Mouse (Mus musculus): ENCODE measurements around the gene Rgs2.

Rgs2 gene

GRCm38 (mm10) chr1:144003904-144004740 lies at the start of gene Rgs2:
Gene Rgs2 (minus strand): TSS chr1:144004161.
- DNase-seq (ENCODE audit: low spot score) = peak; percentile 93

GRCm38 (mm10) chr1:144053401-144053800 lies 49.4 kb upstream of the Rgs2 start:
- no peak for DNase-seq (ENCODE audit: low spot score)

DNA sequence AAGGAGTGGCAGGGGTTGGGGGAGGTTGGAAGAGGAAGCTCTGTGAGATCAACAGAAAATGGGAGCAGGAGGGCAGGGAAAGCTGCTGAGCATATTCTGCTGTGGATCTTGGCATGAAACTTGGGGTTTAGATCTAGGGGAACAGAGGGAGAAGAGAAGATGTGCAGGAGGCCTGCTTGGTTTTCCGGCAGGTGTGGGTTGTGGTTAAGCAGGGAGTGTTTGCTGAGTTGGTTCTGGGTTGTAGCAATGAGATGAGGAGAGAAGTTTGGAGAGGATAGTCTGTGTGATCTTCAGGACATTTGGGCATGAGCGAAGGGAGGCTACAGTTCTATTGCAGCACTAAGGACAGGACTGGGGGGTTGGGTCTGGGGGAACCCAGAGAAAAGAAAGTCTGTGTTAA lies 37.9 kb upstream of the Rgs2 start:
- no peak for DNase-seq (ENCODE audit: low spot score)

GRCm38 (mm10) chr1:144033498-144033897 lies 29.5 kb upstream of the Rgs2 start:
- DNase-seq (ENCODE audit: low spot score) = no peak

- no peak for DNase-seq (ENCODE audit: low spot score)
These were observed 26.5 kb upstream of the Rgs2 start for GRCm38 (mm10) chr1:144030499-144030898.

GRCm38 (mm10) chr1:144029679-144030078 lies 25.7 kb upstream of the Rgs2 start:
- DNase-seq (ENCODE audit: low spot score) = no peak

GRCm38 (mm10) chr1:144018417-144018958 lies 14.5 kb upstream of the Rgs2 start:
- no peak for DNase-seq (ENCODE audit: low spot score)

GRCm38 (mm10) chr1:144013913-144014312 lies 10.0 kb upstream of the Rgs2 start:
- no peak for DNase-seq (ENCODE audit: low spot score)

DNA sequence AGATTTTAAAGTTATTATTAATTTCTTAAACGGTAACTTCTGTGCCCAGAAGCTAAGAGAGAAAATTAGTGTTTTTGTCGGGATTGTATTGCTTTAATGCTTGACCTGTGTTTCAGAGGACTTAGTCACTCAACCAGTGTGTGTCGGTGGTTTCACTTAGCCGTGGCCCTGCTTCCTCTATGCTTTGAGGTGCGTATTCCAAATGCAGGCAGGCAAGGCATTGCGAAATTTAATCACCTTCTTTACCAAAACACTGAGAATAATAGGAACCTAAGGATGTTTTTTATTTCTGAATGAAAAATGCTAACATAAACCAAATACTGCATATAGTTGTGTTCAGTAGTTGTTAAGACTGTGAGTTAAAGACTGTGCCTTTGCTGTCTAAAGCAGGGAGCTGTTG lies 3.4 kb upstream of the Rgs2 start:
- no peak for DNase-seq (ENCODE audit: low spot score)

DNA sequence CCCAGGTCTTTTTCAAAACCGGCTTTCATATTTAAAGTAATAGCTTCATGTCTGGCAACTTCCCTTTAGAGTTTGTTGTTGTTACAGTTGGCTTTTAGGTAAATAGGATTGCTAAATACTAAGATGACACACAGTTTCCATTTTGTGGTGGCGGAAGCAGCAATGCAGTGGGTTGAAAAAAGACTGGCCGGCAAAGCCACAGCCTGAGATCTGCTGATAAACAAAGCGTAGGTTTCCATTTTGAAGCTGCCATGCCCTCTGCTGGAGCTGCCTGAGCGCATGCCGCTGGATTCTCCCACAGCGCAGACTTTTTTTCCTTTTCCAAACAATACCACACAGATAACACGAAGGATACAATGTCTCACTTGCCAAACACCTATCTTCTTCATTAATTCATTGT lies 2.6 kb upstream of the Rgs2 start:
- no peak for DNase-seq (ENCODE audit: low spot score)

DNA sequence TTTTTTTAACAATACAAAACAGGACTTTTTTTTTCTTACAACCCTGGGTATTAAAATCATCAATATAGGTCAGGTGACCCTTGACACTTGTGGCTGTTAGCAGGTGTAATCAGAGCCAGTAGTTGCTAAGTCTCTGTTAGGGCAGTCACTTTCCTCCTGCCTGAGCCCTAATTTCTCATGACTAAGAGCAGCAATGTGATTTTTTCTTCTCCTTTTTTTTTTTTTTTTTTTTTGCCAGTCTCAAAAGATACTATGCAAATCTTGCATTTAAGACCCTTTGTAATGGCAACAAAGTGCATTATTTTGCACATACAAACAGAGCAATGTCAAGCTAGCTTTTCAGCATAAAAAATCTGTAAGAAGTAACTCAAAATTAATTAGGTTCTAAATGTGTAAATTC lies 1.7 kb upstream of the Rgs2 start:
- no peak for DNase-seq (ENCODE audit: low spot score)

DNA sequence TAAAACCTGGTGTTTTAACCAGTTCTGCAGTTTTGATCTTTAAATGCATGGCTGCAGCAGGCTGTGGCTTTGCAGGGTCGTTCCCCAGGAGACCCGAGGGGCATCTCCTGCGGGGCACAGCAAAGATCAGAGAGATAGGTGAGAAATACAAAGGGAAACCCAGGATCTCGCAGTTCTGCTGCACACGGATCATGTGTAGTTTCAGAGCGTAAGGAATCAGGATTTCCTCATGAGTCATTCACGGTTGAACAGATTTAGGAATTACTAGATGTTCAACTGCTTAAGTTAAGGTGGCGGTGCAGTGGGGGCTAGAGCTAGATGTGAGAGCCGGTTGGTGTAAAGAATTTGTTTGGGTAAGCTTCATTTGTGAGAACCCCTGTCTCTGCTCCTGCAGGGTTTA lies 780 bp upstream of the Rgs2 start:
- DNase-seq (ENCODE audit: low spot score) = no peak

DNA sequence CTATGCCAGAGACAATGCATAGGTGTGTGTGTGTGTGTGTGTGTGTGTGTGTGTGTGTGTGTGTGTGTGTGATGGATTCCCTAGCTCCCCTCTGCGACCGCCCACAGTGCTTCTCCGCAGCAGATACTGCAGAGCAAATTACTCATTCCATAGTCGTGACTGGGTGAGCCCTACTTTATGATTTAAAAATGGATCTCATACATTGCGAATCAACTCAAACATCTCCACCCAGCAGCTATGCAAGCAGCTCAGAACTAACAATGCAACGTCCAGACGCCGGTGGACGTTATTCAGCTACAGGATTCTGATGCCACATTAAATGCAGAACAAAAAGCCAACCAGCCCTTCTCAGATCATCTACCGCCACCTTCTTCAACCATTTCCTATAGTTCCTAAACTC lies 545 bp downstream of the Rgs2 start:
- DNase-seq (ENCODE audit: low spot score) = no peak

GRCm38 (mm10) chr1:144002715-144003066 lies 1.3 kb downstream of the Rgs2 start:
- no peak for DNase-seq (ENCODE audit: low spot score)

- DNase-seq (ENCODE audit: low spot score) = no peak
These were observed 1.8 kb downstream of the Rgs2 start for GRCm38 (mm10) chr1:144002036-144002714.

- no peak for DNase-seq (ENCODE audit: low spot score)
These were observed 3.7 kb downstream of the Rgs2 start for GRCm38 (mm10) chr1:144000246-144000645.

- no peak for DNase-seq (ENCODE audit: low spot score)
These were observed 4.5 kb downstream of the Rgs2 start for GRCm38 (mm10) chr1:143999371-143999920.

GRCm38 (mm10) chr1:143993026-143993425 lies 10.9 kb downstream of the Rgs2 start:
- DNase-seq (ENCODE audit: low spot score) = no peak

DNA sequence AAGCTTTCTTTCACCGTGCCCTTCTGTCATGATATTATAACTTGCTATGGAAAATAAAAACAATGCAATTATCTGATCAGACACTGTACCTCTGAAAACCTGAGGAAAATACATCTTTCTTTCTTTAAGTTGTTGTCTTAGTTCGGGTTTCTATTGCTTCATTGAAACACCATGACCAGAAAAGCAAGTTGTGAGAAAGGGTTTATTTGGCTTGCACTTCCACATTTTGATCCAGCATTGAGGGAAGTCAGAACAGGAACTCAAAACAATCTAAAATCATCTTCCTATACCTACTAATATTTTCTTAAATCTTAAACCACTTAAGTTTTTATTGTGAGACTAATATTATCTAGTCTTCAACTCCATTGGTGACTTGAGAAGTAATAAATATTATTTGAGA lies 11.4 kb downstream of the Rgs2 start:
- DNase-seq (ENCODE audit: low spot score) = no peak

DNA sequence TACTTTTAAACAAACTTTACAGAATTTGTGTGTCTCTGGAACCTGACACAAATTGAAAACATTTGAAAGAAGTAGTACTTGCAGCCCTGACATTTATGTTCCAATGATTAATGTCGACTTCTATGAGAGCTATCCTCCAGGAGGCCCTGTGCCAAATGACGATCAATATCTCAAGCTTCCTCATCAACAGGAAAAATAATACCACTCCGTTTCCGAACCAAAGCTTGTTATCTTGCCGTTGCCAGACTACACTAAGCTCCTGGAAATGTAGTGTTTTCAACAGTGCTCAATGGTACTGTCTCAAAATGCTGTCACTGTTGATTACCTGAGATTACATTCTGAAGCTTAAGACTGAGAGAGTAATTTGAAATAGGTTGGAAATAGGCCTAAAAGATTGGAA lies 13.7 kb downstream of the Rgs2 start:
- no peak for DNase-seq (ENCODE audit: low spot score)

GRCm38 (mm10) chr1:143989773-143990172 lies 14.2 kb downstream of the Rgs2 start:
- DNase-seq (ENCODE audit: low spot score) = no peak

- no peak for DNase-seq (ENCODE audit: low spot score)
These were observed 15.2 kb downstream of the Rgs2 start for GRCm38 (mm10) chr1:143988756-143989155.

DNA sequence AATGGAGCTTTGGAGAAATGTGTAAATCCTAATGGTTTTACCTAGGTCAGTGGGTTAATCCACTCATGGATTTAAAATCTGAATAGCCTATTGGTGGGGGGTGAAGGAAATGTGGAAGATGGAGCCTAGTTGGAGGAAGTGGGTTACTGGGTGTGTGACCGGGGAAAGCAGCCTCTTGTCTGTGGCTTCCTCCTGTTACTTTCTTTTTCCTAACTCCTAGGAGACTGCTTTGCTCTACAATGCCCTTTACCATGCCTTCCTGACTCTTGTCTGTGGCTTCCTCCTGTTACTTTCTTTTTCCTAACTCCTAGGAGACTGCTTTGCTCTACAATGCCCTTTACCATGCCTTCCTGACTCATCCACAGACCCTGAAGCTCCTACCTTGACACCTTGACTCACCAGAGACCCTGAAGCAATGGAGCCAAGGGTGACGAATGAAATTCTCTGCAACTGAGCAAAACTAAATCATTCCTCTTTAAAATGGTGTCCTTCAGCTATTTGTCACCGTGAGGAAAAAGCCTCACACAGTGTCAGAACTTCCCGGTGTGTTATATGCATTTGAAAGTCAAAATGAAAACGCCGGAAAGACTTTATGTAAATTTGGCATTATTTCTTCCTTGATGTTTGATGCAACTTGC lies 18.9 kb downstream of the Rgs2 start:
- DNase-seq (ENCODE audit: low spot score) = no peak

All from ovary, postnatal 10 days (tissue).